Mouse (Mus musculus): ENCODE measurements at regions not wholly inside any gene's neighbourhood (a gene's known extent, or its start where the extent isn't known, plus 50 kb on each side); places are given as distances from the start of the nearest gene placed in this dataset.
"Not testable (repeated sequence)": the region's sequence is repeated elsewhere in the genome, so short reads cannot be mapped to it uniquely, and the experiment has no call there.

DNA sequence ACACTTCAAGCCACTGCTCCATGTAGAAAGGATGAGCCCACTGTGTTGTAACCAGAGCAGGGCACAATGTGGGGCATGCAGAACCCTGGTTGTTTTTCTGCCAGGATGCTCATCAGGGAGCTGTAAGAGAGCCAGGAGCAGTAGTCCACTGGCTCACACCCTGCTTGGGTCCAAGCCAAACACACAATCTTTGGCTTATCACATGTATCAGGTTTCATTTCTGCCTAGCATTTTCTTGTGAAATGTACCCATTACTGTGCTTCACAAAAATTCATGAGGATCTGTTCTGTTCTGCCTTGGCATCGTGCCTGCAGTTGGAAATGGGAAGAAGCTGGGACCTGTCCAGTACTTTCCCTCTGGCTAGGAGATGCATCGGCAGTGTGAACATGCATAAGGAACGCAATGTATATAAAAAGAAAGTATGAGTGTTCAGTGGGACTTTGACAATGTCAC lies 491.6 kb upstream of the Igfbp3 start:
- peak; percentile 16 for DNase-seq

DNA sequence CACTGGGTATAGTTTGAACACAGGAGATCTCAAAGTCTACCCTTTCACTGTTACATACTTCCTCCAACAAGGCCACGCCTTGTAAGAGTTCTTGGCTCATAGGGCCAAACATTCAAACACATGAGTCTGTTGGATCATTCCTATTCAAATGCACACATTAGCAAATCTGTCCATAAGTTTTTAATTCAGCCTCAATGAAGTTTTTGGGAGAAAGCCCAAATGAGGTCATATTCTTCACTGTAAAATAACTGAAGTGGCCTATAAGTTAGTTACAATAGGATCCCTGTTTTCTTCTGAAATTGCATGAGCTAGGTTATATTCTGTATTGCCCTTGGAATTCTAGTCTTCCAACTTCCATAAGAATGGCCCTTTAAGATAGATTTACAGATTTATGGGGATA lies 483.9 kb upstream of the Igfbp3 start:
- DNase-seq = no peak

DNA sequence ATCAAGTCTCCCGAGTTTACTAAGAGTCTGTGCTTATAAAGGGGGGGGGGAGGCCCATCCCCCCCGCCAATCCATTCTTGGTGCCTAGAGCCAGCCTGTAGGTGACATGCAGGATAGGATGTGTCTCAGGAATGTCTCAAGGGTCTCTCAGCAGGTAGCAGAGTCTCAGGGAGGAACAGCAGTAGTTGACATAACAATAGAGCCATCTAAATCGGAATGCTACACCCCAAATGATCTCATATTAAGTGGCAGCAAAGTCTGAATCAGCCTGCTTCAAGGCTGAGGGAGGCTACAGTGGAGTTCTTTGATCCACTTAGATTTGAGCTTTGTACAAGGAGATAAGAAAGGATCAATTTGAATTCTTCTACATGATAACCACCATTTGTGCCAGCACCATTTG lies 476.0 kb upstream of the Igfbp3 start:
- not testable (repeated sequence) for DNase-seq

DNA sequence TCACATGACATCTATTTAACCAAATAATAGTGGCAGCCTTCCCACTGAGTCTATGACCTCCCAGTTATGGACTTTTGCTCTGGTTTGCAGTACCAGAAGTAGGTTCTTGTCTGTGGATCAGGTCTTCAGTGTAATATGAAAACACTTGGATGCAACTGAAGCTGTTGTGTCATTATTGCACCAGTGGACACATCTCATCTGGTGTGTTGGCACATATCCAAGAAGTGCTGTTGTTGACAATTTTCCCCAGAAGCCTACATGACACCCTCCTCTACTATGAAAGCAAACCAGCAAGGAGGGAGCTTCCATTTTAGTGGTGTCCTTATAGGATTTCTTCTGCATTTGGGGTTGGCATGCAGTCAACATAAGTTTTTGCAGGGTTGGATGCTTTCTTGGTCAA lies 459.1 kb upstream of the Igfbp3 start:
- no peak for DNase-seq

DNA sequence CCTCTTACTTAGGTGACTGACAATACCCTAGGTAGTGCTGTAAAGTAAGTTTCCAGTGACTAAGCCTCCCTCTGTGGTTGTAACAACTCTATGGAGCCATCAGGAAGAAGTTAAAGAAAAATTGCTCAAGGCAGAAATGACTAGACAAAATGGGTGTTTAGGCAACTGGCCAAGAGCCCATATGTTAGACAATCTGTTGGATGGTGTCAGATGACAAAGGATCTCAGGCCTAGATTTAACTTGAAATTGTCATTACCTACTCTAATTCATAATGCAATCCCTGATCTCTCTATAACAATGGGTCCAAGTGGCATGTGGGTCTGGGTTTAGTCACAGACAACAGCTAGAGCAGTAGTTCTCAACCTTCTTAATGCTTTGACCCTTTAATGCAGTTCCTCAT lies 416.9 kb upstream of the Igfbp3 start:
- DNase-seq = no peak

DNA sequence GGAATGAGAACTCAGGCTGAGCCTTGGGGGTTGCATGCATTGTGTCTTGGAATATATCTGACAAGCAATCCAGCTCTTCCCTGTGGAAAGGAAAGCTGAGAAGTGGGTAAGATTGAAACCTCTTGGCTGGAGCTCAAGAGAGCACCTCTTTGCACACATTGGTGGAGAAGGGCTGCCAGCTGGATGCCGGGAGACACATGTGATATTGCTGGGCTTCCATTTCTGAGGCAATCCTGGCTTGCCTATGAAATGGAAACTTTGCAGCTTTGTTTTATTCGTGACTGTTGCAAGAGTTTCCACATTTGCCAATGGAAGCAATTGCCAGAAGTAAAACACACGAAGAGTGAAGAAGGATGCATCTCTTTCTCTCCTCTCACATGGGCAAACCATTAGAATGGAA lies 411.5 kb upstream of the Igfbp3 start:
- peak; percentile 21 for DNase-seq

DNA sequence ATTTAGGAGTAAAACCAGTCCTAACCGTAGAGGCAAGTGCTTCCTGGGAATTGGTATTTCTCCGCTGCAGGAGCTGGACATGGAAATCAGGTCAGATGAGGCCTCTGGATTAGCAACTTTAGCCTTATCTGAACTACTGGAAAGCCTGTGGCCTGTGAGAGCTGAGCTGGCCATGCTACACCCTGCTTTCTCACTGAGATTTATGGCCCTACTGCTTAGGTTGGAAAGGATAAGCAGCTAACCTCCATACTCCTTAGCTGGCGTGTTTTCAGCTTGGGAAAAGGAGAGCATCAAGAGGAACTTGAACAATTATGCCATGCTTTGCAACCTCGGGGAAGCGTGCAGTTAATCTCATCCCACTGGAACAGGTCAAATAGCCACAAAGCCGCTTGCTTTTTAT lies 406.6 kb upstream of the Igfbp3 start:
- DNase-seq = peak; percentile 1

DNA sequence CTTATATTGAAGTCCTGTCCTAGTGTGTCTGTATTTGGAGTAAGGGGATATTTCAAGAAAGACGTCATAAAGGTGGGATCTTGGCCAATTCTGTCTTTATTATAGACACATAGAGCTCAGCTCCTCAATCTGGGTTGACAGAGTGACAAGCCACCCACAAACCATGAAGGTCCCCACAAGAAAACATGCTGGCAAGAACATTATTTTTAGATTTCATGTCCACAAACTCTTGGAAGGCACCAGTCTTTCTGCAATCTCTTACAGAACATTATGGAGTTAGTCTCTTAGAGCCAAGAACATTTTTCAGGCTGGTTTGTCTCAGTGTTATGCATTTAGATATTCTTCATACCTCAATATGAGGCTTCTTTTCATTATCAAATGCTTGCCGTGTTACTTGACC lies 397.0 kb upstream of the Igfbp3 start:
- no peak for DNase-seq

DNA sequence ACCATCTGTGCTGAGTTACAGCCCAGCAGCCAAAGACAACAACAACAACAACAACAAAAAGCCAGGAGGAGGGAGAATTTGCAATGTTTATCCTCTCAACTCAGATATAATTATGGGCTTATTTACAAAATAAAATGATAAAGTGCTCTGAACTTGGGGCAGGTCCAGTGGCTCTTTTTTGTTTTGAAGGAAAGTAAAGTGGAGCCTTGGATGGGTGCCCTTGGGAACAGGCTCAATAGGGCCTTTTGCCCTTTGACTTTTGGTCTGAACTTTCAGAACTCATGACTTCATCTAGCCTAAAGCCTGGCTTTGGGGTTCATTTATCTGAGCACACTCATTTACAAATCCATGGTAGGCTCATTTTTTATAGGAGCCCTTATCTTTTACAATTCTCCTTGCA lies 396.2 kb upstream of the Igfbp3 start:
- peak; percentile 9 for DNase-seq

DNA sequence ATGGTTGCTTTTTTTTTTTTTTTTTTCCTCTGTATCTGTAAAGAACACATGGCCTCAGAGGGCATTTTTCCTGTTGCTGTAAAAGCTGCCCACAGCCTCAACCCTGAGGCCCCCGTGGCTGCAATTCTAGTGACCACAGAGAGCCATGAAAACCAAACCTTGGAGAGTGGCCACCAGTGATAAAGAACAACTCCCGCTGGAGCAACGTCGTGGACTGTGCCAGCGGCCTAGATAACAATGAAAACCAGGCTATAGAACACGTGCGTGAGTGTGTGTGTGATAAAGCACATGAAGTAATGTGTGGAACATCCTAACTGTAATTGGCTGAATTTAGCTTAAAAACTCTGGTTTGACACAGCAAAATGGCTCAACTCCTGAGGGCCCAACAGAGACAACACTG lies 392.9 kb upstream of the Igfbp3 start:
- DNase-seq = no peak

DNA sequence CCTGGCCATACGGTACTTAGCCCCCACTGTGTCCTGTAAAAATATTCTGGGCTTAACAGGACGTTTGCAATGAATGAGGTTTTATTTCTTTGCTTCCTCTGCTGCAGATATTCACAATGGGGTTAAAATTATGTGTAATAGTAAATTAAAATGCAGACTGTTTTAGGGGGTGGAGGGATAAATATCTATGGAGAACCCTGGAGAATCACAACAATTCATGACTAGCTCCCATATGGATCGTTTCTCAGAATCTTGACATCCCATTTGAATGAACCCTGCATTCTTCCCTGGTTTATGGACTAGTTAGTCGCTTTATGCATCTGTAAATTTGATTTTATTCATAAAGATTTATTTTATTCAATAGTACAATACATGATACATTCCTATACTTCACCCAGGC lies 378.3 kb upstream of the Igfbp3 start:
- DNase-seq = no peak

DNA sequence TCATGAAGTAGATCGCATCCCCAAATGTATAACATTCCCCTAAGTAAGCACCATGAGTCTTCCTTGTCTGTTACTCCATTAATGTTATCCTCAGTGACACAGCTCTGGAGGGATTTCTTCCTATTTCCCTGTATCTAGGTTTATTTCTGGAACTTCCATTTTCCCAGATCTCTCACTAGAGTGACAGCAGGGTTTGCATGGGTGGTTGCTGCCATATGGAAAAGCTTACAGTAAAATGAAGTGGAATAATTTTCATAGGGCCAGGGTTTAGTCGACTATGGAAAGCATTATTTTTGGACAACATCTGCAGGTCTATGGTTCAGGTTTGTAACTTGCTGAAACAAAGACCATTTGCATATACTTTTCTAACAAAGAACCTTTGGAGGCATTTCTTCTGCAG lies 369.6 kb upstream of the Igfbp3 start:
- no peak for DNase-seq

DNA sequence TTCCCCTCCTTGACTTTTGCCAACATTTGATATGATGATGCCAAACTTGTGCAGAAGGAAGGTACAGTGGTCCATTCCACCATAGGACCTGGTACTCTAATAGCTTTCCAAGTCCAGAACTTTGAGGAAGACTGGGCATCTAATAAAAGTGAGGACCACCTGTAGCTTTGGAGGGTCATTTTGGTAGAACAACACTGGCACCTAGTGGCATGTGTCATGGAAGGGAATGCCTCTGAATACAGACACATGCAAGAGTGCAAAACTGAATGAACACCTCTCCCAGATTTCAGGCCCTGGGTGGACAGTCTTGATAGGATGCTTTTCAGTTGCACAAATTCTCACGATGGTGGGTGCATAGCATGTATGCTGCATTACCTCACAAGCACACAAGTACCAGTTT lies 354.8 kb upstream of the Igfbp3 start:
- DNase-seq = peak; percentile 10

DNA sequence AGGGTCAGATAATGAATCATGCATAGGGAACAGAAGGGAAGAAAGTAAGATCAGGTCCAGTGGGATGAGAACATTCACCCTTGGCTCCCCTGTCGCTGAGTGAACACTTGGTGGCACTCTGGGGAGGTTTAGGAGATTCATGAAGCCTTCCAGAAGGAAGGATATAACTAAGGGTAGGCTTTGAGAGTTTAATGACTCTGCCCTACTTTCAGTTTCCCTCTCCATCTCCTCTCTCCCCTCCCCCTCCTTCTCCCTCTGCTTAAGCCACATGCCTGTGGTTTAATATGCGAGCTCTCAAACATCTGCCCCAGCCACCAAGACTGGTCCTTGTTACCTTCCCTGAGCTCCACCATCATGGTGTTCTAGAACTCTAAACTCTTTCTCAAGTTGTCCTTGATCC lies 348.3 kb upstream of the Igfbp3 start:
- DNase-seq = no peak

DNA sequence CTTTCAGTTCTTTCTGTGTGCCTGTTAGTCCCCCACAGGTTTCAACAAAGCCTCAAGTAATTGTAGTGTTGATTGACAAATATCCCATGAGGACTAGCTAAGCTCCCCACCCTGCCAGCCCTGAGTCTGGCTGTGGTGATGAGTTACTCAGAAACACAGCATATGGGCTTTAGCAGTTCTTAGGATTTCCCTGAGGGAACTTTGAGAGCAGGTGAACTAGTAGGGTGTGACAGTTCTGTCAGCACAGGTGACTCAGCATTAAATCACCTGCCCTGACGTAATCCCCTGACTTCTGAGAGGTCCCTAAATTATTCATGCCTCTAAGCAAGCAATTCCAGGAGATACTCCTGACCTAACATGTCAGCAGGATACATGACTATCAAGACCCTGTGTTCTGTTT lies 347.7 kb upstream of the Igfbp3 start:
- DNase-seq = no peak

DNA sequence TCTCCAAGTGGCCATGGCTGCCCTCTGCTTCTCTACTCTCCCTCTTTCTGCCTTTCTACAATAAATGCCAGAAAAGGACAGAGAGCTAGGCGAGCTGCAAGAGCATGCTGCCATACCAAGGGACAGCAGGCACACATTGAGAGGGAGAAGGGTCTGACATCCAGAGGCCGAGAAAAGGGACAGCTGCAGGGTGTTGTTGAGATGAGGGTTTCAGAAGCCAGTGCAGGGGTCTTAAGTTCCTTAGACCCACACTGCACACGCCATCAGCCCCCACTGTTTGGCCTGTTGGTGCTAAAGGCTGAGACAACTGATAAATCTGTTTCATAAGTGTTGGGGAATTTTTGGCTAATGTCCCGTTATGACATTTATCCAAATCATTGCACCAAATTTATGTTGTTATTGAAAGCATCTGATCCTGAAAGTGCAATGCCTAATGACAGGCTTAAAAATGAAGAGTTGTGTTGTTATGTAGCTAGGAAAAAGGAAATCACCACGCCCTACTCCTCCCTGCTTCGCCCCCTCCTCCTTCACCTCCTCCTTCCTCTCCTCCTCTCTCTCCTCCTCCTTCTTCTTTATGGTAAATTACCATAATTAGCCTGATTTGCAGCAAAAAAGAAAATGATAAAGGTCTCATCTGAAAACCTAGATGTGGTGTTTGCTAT lies 342.0 kb upstream of the Igfbp3 start:
- DNase-seq = no peak

DNA sequence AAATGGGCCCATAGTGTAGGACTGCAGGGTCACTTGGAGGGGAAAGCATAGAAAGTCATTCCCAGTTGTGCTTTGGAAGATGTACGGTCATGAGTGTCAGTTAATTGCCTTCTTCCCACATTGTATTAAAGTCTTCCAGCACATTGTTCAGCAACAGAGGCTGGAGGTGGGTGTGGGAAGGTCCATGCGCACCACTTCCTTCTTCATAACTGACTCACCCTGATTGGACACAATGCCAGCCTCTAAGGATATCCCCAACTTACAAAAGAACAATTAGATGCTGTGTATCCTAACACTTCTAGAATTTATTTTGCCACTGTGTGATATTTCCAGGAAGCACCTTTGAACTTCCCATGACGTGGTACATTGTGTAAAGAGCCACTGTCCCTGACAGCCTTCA lies 338.4 kb upstream of the Igfbp3 start:
- DNase-seq = no peak

DNA sequence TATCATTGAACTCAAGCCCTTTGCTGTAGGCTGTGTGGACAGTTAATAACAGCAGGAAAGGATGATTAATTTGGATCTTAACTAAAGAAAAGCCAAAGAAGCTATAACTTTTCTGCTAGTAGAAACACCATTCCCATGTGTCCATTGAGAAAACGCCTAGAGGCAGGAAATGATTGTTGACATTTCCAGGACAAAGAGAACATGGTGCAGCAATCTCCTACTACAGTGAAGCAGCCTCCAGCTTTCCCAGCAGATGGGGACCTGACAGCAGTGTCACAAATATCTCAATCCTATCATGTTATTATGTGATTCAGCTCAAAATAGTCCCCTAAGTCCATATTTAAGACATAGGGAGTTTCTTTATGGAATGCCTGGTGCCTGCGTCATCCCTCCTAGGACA lies 334.1 kb upstream of the Igfbp3 start:
- DNase-seq = no peak

DNA sequence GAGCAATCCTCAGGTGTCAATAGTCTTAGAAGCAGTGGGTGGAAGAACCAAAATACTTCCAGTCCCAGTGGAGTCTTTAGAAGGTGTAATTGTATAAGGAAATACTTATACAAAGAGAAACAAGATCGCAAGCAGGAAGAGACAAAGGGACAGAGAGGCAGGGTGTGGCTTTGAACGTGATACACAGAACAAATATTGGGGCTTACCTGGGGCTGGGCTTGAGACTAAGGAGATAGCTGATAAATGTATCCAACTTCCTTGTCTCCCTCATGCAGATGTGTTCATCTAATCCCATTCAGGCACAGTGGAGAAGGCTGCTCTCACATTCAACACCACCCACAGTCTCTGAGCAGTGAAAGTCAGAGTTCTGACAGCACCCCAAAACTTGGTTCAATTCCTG lies 331.9 kb upstream of the Igfbp3 start:
- no peak for DNase-seq

DNA sequence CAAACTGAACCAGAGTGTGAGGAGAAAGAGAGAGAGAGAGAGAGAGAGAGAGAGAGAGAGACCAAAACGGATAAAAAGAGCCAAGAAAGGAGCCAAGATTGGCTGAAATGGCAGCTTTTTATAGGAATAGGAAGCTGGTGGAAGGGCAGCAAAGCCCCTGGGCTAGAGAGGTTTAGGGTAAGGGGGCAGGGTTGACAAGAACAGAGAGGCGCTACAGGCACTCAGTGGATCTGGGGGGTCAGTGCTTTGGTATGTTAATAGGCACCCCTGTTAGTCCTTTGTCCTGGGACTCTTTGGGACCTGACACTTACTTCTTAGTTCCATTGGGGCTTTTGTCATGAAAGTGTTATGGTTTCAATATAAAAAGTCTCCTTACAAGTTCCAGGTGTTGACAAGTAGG lies 320.9 kb upstream of the Igfbp3 start:
- DNase-seq = no peak

DNA sequence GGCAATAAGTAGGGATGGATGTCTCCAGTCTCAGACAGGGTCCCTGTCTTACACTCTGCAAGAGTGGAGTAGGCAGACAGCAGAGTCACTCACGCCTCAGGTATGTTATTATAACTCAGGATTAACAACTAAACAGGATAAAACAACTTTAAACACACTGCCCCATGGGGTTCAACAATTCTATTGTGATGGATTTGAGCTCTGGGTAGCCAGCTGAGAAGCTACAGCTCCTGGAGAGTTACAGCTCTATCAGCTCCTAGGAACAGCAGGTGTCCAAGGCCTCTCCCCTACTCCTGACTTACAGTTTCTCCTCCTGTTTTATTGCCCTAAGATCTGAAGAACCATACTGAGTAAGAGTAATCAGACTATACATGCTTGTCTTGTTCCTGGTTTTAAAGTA lies 319.6 kb upstream of the Igfbp3 start:
- no peak for DNase-seq

DNA sequence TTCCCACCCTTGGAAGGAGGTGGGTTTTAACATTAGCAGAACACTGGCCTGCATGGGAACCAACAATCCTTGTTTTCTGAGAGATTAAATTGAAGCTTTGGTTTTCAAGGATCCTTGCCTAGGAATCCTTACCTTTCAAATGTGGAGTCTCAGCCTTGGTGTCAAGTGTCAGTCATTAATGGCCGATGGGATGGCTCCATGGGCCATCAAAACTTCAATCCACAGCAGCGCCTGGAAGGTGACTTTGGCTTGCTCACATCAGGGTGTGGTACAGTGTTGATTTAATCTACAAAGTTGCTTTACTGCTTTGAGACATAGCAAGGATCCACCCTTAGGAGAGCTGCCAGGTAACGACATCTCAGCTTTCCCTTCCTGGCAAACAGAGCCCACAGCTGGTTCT lies 318.1 kb upstream of the Igfbp3 start:
- no peak for DNase-seq

DNA sequence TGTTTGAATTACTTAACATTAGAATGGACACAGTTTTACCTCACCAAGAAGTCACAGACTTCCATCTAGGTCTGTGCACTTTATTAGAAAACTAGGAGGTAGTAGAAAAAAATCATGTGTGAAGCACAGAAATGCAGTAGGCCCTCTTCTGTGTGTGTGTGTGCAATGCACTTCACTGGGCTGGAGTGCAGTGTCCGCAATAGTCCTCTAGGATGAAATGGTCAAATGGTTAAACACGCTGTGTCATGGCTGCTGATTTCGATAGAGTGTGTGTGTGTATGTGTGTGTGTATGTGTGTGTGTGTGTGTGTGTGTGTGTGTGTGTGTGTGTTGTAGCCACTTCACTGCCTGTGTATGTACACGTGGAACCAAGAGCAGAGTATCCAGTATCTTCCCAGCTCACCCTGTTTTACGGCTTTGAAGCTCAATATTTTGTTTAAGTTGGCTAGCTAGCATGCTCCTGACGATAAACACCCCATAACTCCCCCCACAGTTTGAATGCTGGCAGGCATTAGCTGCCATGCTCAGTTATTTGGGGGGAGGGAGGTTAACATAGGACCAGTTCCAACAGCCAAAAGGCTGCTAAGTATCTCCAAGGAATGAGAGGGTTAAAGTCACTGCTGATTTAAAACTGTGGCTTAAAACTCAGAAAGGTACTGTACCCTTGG lies 316.9 kb upstream of the Igfbp3 start:
- DNase-seq = no peak

DNA sequence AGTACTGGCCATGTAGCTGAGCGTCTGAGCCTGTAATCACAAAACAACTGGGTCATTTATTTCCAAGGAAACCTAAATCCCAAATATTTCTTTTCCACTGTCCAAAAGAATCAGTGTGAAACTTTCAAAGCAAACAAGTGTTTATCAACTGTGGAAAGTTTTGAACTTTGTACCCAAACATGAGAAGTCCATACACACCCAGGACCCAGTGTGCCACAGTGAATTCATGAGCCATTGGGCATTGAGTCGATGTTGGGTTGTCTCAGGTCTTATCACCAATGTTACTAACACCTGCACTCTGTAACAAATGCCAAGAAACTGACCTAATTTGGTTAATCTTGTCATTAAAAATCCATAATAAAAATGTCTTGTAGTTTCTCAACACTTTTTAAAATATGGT lies 305.8 kb upstream of the Igfbp3 start:
- no peak for DNase-seq
